Mouse (Mus musculus) embryonic facial prominence, embryonic 12.5 days (tissue): Measurements from ENCODE around the gene Cdr1. TPM values are rescaled to one million over a fixed set of nuclear protein-coding genes. Genes with fewer than 3 reads are reported as not detected.

Source experiments
- ATAC-seq: fragments of 200-750 bp; cut with Nextera tagmentation; 2 replicates; pipeline ENCODE4 v1.8.0; 2017; ENCODE audit not compliant: insufficient number of reproducible peaks, insufficient read depth, low FRiP score, low TSS enrichment
- H3K27ac ChIP-seq: fragments of 300-500 bp; sonication (generic); 2 replicates; pipeline ENCODE4 v1.5.1; 2016; ENCODE audit warnings: mild to moderate bottlenecking
- H3K27me3 ChIP-seq: fragments of 300-500 bp; sonication (generic); 2 replicates; pipeline ENCODE4 v1.6.1; 2016; ENCODE audit warnings: mild to moderate bottlenecking, moderate library complexity
- H3K36me3 ChIP-seq: fragments of 300-500 bp; sonication (generic); 2 replicates; pipeline ENCODE4 v1.6.1; 2016; ENCODE audit warnings: mild to moderate bottlenecking
- H3K4me1 ChIP-seq: fragments of 300-500 bp; sonication (generic); 2 replicates; pipeline ENCODE4 v1.6.1; 2016
- H3K4me2 ChIP-seq: fragments of 300-500 bp; sonication (generic); replicated peaks from 2 replicates; pipeline ENCODE4 v1.6.1; 2016; ENCODE audit warnings: mild to moderate bottlenecking, moderate library complexity
- H3K4me3 ChIP-seq: fragments of 300-500 bp; sonication (generic); 2 replicates; pipeline ENCODE4 v1.5.1; 2016; ENCODE audit warnings: mild to moderate bottlenecking
- H3K9ac ChIP-seq: fragments of 300-500 bp; sonication (generic); 2 replicates; pipeline ENCODE4 v1.6.1; 2016; ENCODE audit warnings: mild to moderate bottlenecking, moderate library complexity
- H3K9me3 ChIP-seq: fragments of 300-500 bp; sonication (generic); 2 replicates; pipeline ENCODE4 v1.6.1; 2016; ENCODE audit warnings: mild to moderate bottlenecking, moderate library complexity
- WGBS: fragments of 180-500 bp; shearing (Covaris S2); methylation state at CpG from one replicate; pipeline ENCODE4 v1.1.7; 2016; 5-methylcytosine and 5-hydroxymethylcytosine counted together
- microRNA-seq: library from miRNA; unstranded; fragments of <30 nt; microRNA quantifications from one replicate; pipeline ENCODE4, GENCODE M21; 2017
- polyA plus RNA-seq: library from polyadenylated mRNA; unstranded; fragments of >200 nt; fragmentation: Nextera tagmentation; extraction: Ambion mirVana; gene quantifications from 2 replicates; pipeline ENCODE4 v1.2.1, GENCODE M21; 2016

Gene Cdr1
- polyA plus RNA-seq: not detected in 2 replicates

DNA sequence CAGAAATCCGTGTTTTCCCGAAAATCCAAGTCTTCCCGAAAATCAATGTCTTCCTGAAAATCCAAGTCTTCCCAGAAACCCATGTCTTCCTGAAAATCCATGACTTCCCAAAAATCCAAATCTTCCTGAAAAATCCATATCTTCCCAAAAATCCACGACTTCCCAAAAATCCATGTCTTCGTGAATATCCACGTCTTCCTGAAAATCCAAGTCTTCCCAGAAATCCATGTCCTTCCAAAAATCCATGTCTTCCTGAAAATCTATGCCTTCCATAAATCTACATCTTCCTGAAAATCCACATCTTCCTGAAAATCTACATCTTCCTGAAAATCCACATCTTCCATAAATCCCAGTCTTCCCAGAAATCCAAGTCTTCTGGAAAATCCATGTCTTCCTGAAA lies at the start of gene Cdr1:
Cdr1 (minus strand) TSS at position 101 of the 400 bp plus-strand sequence.
- no peak for ATAC-seq
- WGBS: 95% methylated on average over 6 of the region's 6 CpGs

GRCm38 (mm10) chrX:61185869-61186268 lies 511 bp upstream of the Cdr1 start:
- 90% methylated on average over 6 of the region's 6 CpGs for WGBS
- H3K9ac ChIP-seq: no peak overlapping the region
- no peak for ATAC-seq

More for the DNA sequence above, at the start of gene Cdr1:
- no peaks in the 10 kb centered on the region for H3K4me1 ChIP-seq
- H3K27ac ChIP-seq: no peak within 1 kb of the TSS
- H3K27me3 ChIP-seq: no peaks in the 10 kb centered on the region
- H3K4me2 ChIP-seq: no peak within 1 kb of the TSS
- H3K9me3 ChIP-seq: 0 out of 2 replicates have a peak, but pooled peaks cover 3% of the 10 kb centered on the region
- no peak within 1 kb of the TSS for H3K9ac ChIP-seq
- no peaks in the 10 kb centered on the region for H3K36me3 ChIP-seq
- no peak within 1 kb of the TSS for H3K4me3 ChIP-seq

DNA sequence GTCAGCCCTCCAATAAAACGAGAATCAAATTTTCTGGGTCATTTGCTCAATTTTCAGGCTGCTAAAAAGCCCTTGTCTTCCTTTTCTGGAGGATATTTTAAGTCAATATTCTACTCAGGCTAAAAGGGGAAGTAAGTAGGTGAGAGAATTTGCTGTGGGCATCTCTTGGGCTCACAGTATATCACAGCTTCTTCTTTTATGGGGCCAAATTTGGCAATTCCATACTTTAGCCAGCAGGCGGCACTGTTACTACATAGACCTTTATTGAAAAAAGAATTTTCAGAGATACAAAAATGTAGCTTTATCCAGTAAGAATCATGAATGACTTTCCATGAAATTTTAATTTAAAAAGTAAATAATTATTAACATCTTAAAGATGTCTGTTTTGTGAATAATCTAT lies 18.8 kb downstream of the Cdr1 start:
- no peaks in the 10 kb centered on the region for H3K4me1 ChIP-seq
- no peak for ATAC-seq
- no peak overlapping the region for H3K4me2 ChIP-seq
- H3K9ac ChIP-seq: no peak overlapping the region
- H3K27ac ChIP-seq: no peak overlapping the region
- no peaks in the 10 kb centered on the region for H3K27me3 ChIP-seq
- 41% methylated on average over 2 of the region's 2 CpGs for WGBS
- H3K36me3 ChIP-seq: no peaks in the 10 kb centered on the region
- no peak overlapping the region for H3K4me3 ChIP-seq
- H3K9me3 ChIP-seq: no peaks in the 10 kb centered on the region

More at GRCm38 (mm10) chrX:61185869-61186268, 511 bp upstream of the Cdr1 start:
- Histone ChIP-seq H3K27ac (no peak overlapping the region), H3K4me2 (no peak overlapping the region), H3K27me3 (no peaks in the 10 kb centered on the region), H3K9me3 (0 out of 2 replicates have a peak, but pooled peaks cover 3% of the 10 kb centered on the region), H3K36me3 (no peaks in the 10 kb centered on the region), H3K4me1 (no peaks in the 10 kb centered on the region), H3K4me3 (no peak overlapping the region)

DNA sequence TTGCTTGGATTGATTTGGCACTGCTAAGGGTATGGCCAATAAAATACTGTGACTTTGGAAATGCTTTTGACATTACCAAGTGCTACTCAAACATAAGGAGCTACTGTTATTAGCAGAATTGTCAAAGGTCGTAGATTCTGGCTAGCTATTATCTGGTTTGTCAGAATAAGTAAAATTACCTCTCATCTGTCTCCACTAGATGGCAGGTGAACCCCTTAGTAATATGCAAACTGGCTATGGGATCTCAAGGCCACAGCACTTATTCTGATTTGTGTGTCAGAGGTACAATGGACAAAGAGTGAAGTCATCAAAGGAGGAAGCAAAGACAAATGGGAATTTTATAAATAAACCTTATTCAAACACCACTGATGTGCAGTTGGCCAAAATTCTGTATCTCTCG lies 24.1 kb downstream of the Cdr1 start:
- Histone ChIP-seq H3K4me2 (no peak overlapping the region), H3K9ac (no peak overlapping the region), H3K27ac (no peak overlapping the region), H3K27me3 (no peaks in the 10 kb centered on the region), H3K9me3 (no peaks in the 10 kb centered on the region), H3K4me1 (no peaks in the 10 kb centered on the region), H3K4me3 (no peak overlapping the region), H3K36me3 (no peaks in the 10 kb centered on the region)
- no peak for ATAC-seq
- WGBS: 68% methylated on average over 2 of the region's 2 CpGs

DNA sequence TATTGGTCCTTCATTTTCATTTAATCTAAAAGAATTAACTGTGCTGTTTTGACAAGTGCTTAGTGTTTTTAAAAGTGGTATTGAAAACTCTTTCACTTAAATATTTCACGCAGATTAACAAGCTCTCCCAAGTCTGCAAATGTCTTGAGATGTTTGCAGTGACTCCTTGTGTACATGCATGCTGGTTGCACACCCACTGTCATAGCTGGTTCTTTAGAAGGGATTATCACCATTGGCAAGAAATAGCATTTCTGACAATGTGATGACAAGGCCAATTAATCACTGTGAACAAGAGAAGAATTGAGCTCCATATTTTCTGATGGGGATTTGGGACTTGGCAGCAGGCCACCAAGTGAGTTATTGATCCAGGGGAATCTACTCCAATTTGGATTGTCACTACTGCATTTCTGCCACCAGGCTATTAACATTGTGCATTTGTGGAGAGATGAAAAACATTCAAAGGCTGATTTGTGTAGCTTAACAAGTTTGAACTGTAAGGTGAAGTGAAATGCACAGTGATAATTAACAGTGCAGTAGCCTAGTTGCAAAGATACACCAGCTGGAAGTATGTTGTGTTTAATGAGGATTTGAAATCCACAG lies 30.6 kb downstream of the Cdr1 start:
- no peak overlapping the region for H3K9ac ChIP-seq
- H3K36me3 ChIP-seq: no peaks in the 10 kb centered on the region
- no peak overlapping the region for H3K27ac ChIP-seq
- no peak overlapping the region for H3K4me2 ChIP-seq
- no peaks in the 10 kb centered on the region for H3K9me3 ChIP-seq
- WGBS: 88% methylated on average over 1 of the region's 1 CpGs
- ATAC-seq: no peak
- no peak overlapping the region for H3K4me3 ChIP-seq
- no peaks in the 10 kb centered on the region for H3K4me1 ChIP-seq
- no peaks in the 10 kb centered on the region for H3K27me3 ChIP-seq

DNA sequence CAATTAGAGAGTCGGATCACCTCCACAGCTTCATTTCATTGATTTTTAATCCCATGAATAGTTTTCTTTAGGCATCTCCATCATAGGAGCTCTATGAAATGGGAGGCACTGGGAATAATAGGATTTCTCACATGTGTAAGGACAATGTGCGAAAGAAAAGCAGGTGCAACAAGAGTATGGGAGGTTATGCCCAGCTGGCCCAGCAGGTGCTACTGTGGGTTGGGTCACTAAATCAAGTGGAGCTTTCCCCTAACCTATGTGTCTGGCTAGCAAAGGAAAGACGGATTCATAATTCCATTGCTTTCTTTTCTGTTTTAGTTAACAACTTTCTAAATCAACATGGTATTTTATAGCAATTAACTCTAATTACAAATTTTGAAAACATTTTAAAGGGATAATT lies 31.1 kb downstream of the Cdr1 start:
- H3K27me3 ChIP-seq: no peaks in the 10 kb centered on the region
- H3K36me3 ChIP-seq: no peaks in the 10 kb centered on the region
- no peak for ATAC-seq
- H3K4me1 ChIP-seq: no peaks in the 10 kb centered on the region
- WGBS: 82% methylated on average over 3 of the region's 3 CpGs
- no peak overlapping the region for H3K4me3 ChIP-seq
- H3K9ac ChIP-seq: no peak overlapping the region
- H3K4me2 ChIP-seq: no peak overlapping the region
- no peaks in the 10 kb centered on the region for H3K9me3 ChIP-seq
- no peak overlapping the region for H3K27ac ChIP-seq

GRCm38 (mm10) chrX:61146569-61146968 lies 38.8 kb downstream of the Cdr1 start:
- no peaks in the 10 kb centered on the region for H3K4me1 ChIP-seq
- no peaks in the 10 kb centered on the region for H3K36me3 ChIP-seq
- no peaks in the 10 kb centered on the region for H3K9me3 ChIP-seq
- H3K4me2 ChIP-seq: no peak overlapping the region
- 18% methylated on average over 2 of the region's 2 CpGs for WGBS
- H3K4me3 ChIP-seq: no peak overlapping the region
- H3K27ac ChIP-seq: no peak overlapping the region
- no peaks in the 10 kb centered on the region for H3K27me3 ChIP-seq
- H3K9ac ChIP-seq: no peak overlapping the region
- ATAC-seq: no peak

DNA sequence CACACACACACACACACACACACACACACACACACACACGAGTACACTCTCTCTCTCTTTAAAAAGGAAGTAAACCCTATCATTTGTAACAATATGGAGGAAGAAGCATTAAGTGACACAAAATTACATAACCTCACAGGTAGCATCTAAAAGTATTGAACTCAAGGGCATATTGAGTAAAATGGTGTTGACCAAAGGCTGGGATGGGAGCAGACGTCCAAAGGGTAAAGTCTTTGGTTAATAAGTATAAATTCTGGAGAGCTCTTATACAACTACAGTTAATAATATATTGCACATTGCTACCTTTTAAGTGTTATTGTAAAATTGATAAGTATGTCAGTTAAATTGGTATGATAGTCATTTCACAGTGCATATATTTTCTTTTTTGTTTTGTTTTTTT lies 39.9 kb downstream of the Cdr1 start:
- ATAC-seq: no peak
- H3K4me2 ChIP-seq: no peak overlapping the region
- H3K4me1 ChIP-seq: no peaks in the 10 kb centered on the region
- H3K4me3 ChIP-seq: no peak overlapping the region
- no peak overlapping the region for H3K27ac ChIP-seq
- no peaks in the 10 kb centered on the region for H3K9me3 ChIP-seq
- H3K27me3 ChIP-seq: no peaks in the 10 kb centered on the region
- WGBS: 89% methylated on average over 2 of the region's 2 CpGs
- H3K9ac ChIP-seq: no peak overlapping the region
- H3K36me3 ChIP-seq: no peaks in the 10 kb centered on the region

DNA sequence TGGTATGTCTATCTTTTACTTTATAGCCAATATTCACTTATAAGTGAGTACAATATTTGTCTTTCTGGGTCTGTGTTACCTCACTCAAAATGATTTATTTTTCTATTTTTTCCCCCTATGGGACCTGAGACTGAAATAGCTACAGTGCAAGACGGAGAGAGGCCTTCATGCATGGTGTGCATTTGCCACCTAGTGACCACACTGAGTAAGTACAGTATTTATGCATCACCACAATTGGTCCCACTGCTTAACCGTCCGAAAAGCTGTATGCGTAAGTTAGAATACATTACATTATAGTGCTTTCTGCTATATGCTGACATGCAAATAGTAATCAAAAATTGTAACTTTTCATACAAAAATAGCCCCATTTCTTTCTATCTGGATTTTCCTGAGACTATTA lies 50.8 kb downstream of the Cdr1 start:
- WGBS: 72% methylated on average over 4 of the region's 4 CpGs
- H3K9me3 ChIP-seq: no peaks in the 10 kb centered on the region
- ATAC-seq: no peak
- H3K27me3 ChIP-seq: no peaks in the 10 kb centered on the region
- no peak overlapping the region for H3K4me2 ChIP-seq
- H3K27ac ChIP-seq: no peak overlapping the region
- H3K4me3 ChIP-seq: no peak overlapping the region
- no peaks in the 10 kb centered on the region for H3K36me3 ChIP-seq
- no peaks in the 10 kb centered on the region for H3K4me1 ChIP-seq
- no peak overlapping the region for H3K9ac ChIP-seq

Small RNA genes lying within 50 kb of the gene (microRNA-seq; reads per million reads assigned to microRNA genes)
- gene Gm24396: not detected
